Mouse (Mus musculus): Measurements from ENCODE around the gene Znrd1.
A peak's percentile ranks its signal among the peaks of the same experiment; 100 is the strongest.
"Not testable (repeated sequence)": the region's sequence is repeated elsewhere in the genome, so short reads cannot be mapped to it uniquely, and the experiment has no call there.

Gene Znrd1

DNA sequence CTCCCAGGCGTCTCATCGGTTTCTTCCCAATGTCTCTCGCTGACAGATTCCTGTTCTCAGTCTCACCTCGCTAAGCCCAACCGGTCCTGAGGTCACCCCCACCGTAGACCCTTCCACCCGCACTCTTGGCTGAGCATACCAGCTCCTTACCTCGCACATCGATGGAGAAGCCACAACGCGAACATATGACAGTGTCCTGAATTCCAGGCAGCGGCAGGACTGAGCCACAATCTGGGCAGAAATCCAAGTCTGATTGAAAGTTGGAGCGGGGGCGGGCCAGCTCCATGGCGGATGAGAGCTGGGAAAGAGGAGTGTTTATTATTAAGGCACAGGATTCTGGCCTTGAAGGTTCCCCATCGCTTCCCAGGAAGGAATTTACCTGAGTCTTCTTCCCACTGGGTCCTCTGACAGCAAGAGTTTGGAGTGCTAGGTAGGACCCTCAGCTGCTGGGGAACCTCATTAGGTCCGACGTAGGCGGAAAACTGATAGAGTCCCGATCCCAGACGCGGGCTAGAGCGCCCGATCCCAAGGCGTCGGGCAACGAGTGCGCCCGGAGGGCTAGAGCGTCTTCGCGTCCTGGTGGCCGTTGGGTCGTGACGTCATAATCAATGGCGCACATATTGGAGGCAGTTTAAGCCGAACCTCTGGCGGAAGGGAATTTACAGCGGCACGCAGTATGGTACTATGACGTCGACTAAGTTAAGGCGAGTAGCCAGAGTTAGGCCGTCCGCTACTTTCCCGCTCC lies at the start of gene Znrd1, which contains the start of gene Znrd1as:
Gene Znrd1, minus strand, starts transcription at position 561 of the 745 bp plus-strand sequence.
Gene Znrd1as, plus strand, starts transcription at position 594 of the 745 bp plus-strand sequence.
- peak; percentile 100 for DNase-seq

GRCm38 (mm10) chr17:37003366-37003765 lies 45.0 kb upstream of the Znrd1 start:
- DNase-seq: no peak

GRCm38 (mm10) chr17:37002364-37003330 lies 44.3 kb upstream of the Znrd1 start:
- peak; percentile 96 for DNase-seq

DNA sequence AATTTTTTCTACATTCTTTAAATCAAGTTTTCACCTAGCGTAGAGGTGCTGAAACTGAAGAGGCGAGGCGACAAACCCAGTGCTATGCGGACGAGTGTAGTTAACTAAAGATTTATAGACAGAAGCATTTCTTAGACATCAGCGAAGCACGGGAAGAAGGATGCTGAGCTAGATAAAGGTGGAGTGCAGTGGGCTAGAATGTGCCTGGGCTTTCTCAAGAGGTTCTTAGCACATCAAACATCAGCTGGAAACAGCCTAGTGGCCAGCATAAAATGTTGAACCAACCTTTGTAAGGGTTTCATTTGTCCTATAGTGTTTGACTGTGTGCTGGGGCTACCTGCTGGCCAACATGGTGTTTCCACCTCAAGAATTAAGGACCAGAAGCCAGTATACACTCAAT lies 42.5 kb upstream of the Znrd1 start, which contains the start of gene Zfp57:
Gene Zfp57, plus strand, starts transcription at position 301 of the 400 bp plus-strand sequence.
- DNase-seq: no peak

DNA sequence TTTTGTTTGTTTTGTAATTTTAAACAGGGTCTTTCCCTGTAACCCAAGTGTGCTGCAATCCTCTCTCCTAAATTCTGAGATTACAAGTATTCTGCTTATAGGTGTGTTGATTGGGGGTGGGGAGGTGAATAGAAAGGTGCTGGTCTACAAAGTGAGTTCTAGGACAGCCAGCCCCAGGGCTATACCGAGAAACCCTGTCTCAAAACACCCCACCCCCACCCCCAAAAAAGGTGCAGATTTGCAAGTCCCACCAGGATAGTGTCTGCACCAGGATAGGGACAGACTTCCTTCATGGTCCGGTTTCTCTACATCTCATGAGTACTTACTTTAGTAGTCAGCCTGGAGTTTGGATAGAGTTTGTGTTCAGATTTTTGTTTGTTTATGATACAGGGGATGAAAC lies 40.1 kb upstream of the Znrd1 start:
- no peak for DNase-seq

- peak; percentile 91 for DNase-seq
Measured at GRCm38 (mm10) chr17:36997033-36997735, 38.8 kb upstream of the Znrd1 start.

DNA sequence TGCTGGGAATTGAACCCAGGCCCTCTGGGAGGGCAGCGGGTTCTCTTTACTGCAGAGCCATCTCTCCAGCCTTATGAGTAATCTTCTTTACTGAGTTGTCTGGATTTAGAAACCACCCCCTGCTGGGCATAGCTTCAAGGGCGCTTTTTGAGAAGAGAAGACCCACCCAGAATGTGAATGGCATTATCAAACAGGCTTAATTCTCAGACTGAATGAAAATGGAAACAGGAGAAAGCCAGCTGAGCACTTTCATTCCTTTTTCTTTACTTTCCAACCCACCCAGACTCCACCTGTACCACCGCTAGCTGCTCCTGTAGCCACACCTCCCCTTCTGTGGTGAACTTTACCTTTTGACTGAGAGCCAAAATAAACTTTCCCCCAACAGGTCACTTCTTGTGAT lies 37.1 kb upstream of the Znrd1 start:
- no peak for DNase-seq

- no peak for DNase-seq
Measured at GRCm38 (mm10) chr17:36994528-36994927, 36.2 kb upstream of the Znrd1 start.

GRCm38 (mm10) chr17:36993770-36994325 lies 35.5 kb upstream of the Znrd1 start:
- no peak for DNase-seq

- no peak for DNase-seq
Measured at GRCm38 (mm10) chr17:36992336-36993104, 34.2 kb upstream of the Znrd1 start.

GRCm38 (mm10) chr17:36990630-36991029 lies 32.3 kb upstream of the Znrd1 start:
- DNase-seq: not testable (repeated sequence)

GRCm38 (mm10) chr17:36989437-36989836 lies 31.1 kb upstream of the Znrd1 start, which contains the start of gene H2-M5:
H2-M5 (minus strand) TSS chr17:36989537.
- DNase-seq: no peak

GRCm38 (mm10) chr17:36988475-36988874 lies 30.1 kb upstream of the Znrd1 start:
- DNase-seq: no peak

- DNase-seq: no peak
Measured at GRCm38 (mm10) chr17:36982253-36983155, 24.1 kb upstream of the Znrd1 start.

- no peak for DNase-seq
Measured at GRCm38 (mm10) chr17:36981845-36982244, 23.5 kb upstream of the Znrd1 start.

- DNase-seq: peak; percentile 93
Measured at GRCm38 (mm10) chr17:36981221-36981813, 23.0 kb upstream of the Znrd1 start, which contains the start of gene 2410137M14Rik. 2410137M14Rik (minus strand) TSS chr17:36981237.

DNA sequence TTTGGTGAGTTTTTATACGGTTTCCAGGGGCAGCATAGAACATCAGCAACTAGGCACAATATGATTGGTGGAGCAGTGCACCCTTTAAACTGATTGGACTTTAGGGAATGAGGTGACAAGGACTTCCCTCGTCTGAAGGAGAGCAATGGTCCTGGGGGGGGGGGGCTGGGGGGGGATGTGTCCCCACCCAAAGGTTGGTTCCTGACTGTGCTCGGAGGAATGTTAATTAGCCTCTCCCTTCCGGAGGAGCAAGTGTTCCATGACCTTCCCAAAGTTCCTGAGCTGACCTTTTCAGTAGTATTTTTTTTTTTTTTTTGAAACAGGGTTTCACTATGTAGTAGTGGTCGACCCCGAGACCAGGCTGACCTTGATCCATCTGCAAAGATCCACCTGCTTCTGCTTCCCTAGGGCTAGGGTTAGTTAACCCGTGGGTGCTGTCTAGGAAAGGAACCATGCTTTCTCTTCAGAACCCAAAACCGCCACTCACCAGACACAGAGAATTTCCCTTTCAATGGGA lies 15.0 kb upstream of the Znrd1 start:
- no peak for DNase-seq

- DNase-seq: no peak
Measured at GRCm38 (mm10) chr17:36972791-36973190, 14.4 kb upstream of the Znrd1 start.

GRCm38 (mm10) chr17:36971172-36971850 lies 13.0 kb upstream of the Znrd1 start:
- no peak for DNase-seq

Data from heart, adult 11 months (tissue).